Mouse (Mus musculus): ENCODE data around the gene Cdhr1.
"Not testable (repeated sequence)": the region's sequence is repeated elsewhere in the genome, so short reads cannot be mapped to it uniquely, and the experiment has no call there.

Gene Cdhr1

GRCm38 (mm10) chr14:37097956-37098530 lies at the start of gene Cdhr1:
Gene Cdhr1, minus strand, starts transcription at chr14:37098347.
- DNase-seq (ENCODE audit: low read depth, low spot score) = peak; percentile 37

GRCm38 (mm10) chr14:37139051-37139710 lies 41.0 kb upstream of the Cdhr1 start:
- no peak for DNase-seq (ENCODE audit: low read depth, low spot score)

- not testable (repeated sequence) for DNase-seq (ENCODE audit: low read depth, low spot score)
These were observed 39.4 kb upstream of the Cdhr1 start for GRCm38 (mm10) chr14:37137596-37137995.

- DNase-seq (ENCODE audit: low read depth, low spot score) = no peak
These were observed 38.0 kb upstream of the Cdhr1 start for GRCm38 (mm10) chr14:37136110-37136509.

GRCm38 (mm10) chr14:37135671-37136070 lies 37.5 kb upstream of the Cdhr1 start:
- no peak for DNase-seq (ENCODE audit: low read depth, low spot score)

GRCm38 (mm10) chr14:37135127-37135593 lies 37.0 kb upstream of the Cdhr1 start, which contains the start of gene Ghitm:
Gene Ghitm, minus strand, starts transcription at chr14:37135272.
- DNase-seq (ENCODE audit: low read depth, low spot score) = peak; percentile 96

GRCm38 (mm10) chr14:37134304-37135126 lies 36.4 kb upstream of the Cdhr1 start:
- no peak for DNase-seq (ENCODE audit: low read depth, low spot score)

- DNase-seq (ENCODE audit: low read depth, low spot score) = peak; percentile 41
These were observed 29.5 kb upstream of the Cdhr1 start for GRCm38 (mm10) chr14:37127652-37128051.

- no peak for DNase-seq (ENCODE audit: low read depth, low spot score)
These were observed 21.1 kb upstream of the Cdhr1 start for GRCm38 (mm10) chr14:37119233-37119632.

- no peak for DNase-seq (ENCODE audit: low read depth, low spot score)
These were observed 15.8 kb upstream of the Cdhr1 start, which contains the start of gene 2610528A11Rik for GRCm38 (mm10) chr14:37113922-37114321. Gene 2610528A11Rik, minus strand, starts transcription at chr14:37114022.

GRCm38 (mm10) chr14:37112931-37113330 lies 14.8 kb upstream of the Cdhr1 start:
- DNase-seq (ENCODE audit: low read depth, low spot score) = no peak

GRCm38 (mm10) chr14:37111371-37111770 lies 13.2 kb upstream of the Cdhr1 start:
- no peak for DNase-seq (ENCODE audit: low read depth, low spot score)

- no peak for DNase-seq (ENCODE audit: low read depth, low spot score)
These were observed 12.3 kb upstream of the Cdhr1 start for GRCm38 (mm10) chr14:37110456-37110855.

- peak; percentile 35 for DNase-seq (ENCODE audit: low read depth, low spot score)
These were observed 11.8 kb upstream of the Cdhr1 start for GRCm38 (mm10) chr14:37109975-37110374.

- no peak for DNase-seq (ENCODE audit: low read depth, low spot score)
These were observed 11.3 kb upstream of the Cdhr1 start for GRCm38 (mm10) chr14:37109460-37109859.

- DNase-seq (ENCODE audit: low read depth, low spot score) = no peak
These were observed 7.7 kb upstream of the Cdhr1 start for GRCm38 (mm10) chr14:37105846-37106245.

GRCm38 (mm10) chr14:37104747-37105146 lies 6.6 kb upstream of the Cdhr1 start:
- no peak for DNase-seq (ENCODE audit: low read depth, low spot score)

- DNase-seq (ENCODE audit: low read depth, low spot score) = no peak
These were observed 4.3 kb upstream of the Cdhr1 start for GRCm38 (mm10) chr14:37102484-37102883.

- no peak for DNase-seq (ENCODE audit: low read depth, low spot score)
These were observed 3.4 kb upstream of the Cdhr1 start for GRCm38 (mm10) chr14:37101531-37101930.

- no peak for DNase-seq (ENCODE audit: low read depth, low spot score)
These were observed 2.6 kb downstream of the Cdhr1 start for GRCm38 (mm10) chr14:37095556-37095955.

GRCm38 (mm10) chr14:37094436-37094835 lies 3.7 kb downstream of the Cdhr1 start:
- no peak for DNase-seq (ENCODE audit: low read depth, low spot score)

- no peak for DNase-seq (ENCODE audit: low read depth, low spot score)
These were observed 14.4 kb downstream of the Cdhr1 start for GRCm38 (mm10) chr14:37083755-37084154.
